Mouse (Mus musculus) inflammation-experienced regulatory T-cells, adult 6 months (primary cell): ENCODE data around the gene Rab11a. TPM values are rescaled to one million over a fixed set of nuclear protein-coding genes. Genes with fewer than 3 reads are reported as not detected.
A peak's percentile ranks its signal among the peaks of the same experiment; 100 is the strongest.
"Not testable (repeated sequence)": the region's sequence is repeated elsewhere in the genome, so short reads cannot be mapped to it uniquely, and the experiment has no call there.

Experiments
- ATAC-seq: one replicate; pipeline ENCODE4 v1.8.0; 2017
- polyA plus RNA-seq, 3 experiments: library from polyadenylated mRNA; unstranded; fragments of 100-300 nt; shearing (Covaris generic); gene quantifications; one replicate each; pipeline ENCODE4 v1.2.1; 2017

Gene Rab11a
- polyA plus RNA-seq, 3 experiments from 2014 or later: 214 to 310 (median 217) TPM

DNA sequence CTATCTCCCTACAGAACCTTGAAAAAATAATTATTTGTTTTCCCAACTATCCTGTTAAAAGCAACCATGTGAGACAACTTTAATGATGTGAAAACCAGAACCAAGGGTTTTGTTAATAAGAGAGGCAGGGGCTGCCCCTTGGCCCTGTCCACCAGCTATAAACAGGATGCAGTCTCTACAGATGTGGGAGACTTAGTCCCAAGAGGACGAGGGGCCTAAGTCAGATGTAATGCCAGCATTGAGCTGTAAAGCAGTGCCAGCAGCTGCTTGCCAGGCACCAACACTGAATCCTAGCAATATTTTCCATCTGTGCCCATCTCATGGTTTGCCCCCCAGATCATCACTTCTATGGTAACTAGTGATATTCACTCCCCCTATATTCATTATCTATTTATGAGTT is 4.9 kb upstream of the Rab11a start:
- ATAC-seq: no peak

DNA sequence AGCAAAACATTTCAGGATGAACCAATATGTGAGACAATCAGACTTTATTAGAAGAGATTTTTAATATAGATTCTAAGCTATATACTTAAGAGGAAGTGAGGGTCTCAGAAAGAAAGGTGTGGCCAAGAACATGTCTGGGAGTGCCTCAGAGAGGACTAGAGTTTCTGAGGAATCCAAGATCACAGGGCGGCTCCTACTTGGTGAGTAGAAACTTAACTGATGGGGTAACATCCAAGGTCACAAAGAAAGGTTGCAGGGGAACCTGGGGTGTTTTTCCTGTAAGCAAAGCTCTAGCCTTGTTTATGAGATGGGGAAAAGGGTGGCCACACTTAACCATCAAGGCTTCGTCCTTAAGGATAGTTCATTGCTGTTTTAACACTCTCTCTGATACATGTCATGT is 1.4 kb upstream of the Rab11a start:
- no peak for ATAC-seq

DNA sequence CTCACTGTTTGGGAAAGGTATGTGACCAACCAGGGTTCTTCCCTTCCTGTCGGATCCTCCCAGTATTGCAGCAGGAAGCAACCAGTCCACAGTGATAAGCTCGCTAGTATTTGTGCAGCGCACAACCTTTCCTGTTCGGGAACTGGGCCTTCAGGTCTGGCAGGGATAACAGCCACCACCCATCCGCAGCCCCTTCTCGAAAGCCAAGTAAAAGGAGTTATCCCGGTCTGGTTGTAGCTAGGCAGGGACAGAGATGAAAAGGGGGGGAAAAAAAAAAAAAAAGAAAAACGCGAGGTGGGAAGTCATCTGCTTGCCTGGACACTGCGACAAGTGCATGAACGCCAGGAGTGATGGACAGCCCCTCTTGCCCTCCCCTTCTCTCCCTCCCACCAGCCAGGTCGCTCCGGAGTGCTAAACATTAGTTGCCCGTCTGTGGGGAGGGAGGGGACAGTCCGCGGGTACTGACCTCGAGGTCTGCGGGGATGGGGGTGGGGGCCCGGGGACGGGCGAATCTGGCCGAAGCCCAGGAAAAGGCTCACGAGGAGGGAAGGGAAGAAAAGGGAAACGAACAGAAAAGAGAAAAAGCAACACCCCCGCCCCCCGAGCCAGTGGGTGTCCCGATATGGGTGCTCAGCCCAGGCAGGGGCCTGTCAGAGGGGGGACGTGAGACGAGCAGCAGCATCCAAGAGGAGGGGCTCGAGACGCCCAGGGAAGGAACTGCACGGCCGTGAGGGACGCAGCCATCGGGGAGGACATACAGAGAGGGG is 736 bp downstream of the Rab11a start:
- peak; percentile 23 for ATAC-seq

DNA sequence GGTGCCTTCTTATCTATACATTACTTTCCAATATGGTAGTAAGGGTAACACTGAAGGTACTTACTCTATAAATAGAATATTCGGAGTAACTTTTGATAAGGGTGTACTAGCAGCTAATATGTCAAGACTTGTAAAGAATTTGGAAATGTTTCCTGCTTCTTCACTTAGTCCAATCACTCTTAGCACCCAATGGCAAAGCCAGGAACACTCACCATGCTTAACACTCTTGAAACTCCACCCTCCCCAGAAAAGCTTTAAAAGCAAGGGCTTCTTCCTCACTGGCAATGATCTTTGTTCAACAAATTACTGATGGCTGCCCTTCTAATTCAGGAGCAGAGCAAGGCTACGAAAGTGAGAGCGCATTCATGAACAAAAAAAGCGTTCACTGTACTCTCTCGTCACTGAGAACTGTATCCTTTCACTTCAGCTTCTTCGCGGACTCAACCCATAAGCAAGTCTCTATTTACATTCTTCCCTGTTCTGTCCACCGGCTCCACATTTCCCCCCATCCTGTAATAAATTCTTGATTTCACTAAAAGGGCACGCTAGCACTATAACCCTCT is 1.4 kb downstream of the Rab11a start:
- no peak for ATAC-seq

DNA sequence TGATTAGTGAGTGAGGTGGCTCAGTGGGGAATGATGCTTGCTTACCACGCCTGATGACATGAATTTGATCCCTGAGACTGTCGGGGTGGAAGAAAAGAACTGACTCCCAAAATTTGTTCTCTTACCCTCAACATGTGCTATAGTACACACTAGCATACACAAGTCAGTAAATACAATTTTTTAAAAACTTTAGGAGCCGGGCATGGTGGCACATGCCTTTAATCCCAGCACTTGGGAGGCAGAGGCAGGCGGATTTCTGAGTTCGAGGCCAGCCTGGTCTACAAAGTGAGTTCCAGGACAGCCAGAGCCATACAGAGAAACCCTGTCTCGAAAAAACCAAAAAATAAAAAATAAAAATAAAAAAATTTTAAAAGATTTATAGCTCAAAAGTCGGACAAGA is 2.6 kb downstream of the Rab11a start:
- not testable (repeated sequence) for ATAC-seq

DNA sequence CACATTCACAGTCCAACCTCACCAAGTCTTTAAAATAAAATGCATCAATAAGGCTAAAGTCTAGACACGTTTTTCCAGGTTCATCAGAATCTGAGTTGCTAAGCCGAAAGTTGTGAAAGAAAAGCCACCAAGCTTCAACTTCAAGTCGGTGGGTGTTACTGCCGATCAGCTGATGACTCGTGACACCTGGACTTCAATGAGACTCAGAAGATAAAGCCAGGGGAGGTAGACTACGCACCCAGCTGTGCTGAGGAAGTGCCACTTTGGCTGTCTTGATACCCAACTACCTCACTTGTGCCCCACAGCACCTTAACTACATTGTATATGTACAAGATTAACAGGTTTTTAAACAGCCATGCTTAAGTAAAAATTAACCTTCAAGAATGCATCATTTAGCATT is 3.4 kb downstream of the Rab11a start:
- ATAC-seq: no peak

DNA sequence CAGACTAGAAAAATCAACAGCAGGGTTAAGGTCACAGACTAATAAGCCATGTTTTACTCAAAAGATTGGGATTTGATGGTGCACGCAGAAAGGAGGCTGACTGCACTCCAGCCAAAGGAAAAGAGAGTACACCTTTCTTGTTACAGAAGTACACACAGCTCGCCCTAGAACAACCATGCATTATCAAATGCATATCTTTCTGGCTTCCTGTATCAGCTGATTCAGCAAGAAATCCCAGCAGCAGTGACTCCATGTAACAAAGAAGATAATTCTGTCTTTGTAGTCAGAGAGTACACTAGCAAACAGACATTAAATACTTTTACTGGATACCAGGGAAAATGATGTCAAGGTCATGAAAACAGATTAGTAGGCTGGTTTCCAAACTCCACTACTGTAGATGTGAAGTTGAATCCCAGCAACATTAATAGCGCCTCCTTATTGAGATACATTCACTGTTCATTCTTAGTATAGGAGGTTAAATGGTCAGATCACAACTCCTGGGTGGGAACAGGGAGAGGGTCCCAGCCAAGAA is 6.5 kb downstream of the Rab11a start:
- ATAC-seq: no peak

GRCm38 (mm10) chr9:64726454-64726853 is 11.1 kb downstream of the Rab11a start:
- ATAC-seq: no peak

DNA sequence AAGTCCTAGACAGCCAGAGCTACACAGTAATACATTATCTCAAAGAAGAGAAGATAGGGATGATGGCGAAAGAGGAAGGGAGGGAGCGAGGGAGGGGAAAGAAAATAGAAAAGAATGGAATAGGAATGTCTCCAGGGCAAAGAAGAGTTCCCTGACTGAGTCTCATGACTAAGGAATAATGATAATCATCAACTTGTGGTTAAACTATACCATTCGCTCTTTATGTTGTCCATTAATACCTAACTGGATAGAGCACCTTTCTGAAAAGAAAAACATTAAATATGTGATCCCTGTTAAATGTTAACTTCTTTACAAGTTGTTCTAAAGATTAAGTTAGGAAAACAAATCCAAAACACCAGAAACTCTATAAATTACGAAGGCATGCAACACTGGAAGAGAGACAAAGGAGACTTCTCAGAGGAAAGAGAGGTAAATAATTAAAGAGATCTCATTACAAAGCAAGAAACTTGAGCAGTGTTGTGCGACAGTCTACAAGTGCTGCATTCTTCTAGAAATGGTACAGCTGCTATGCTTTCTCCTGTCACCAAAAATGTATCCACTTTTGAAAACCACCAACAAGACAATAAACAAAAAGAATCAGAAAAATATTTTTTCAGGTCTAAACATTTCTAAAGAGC is 17.9 kb downstream of the Rab11a start:
- no peak for ATAC-seq

DNA sequence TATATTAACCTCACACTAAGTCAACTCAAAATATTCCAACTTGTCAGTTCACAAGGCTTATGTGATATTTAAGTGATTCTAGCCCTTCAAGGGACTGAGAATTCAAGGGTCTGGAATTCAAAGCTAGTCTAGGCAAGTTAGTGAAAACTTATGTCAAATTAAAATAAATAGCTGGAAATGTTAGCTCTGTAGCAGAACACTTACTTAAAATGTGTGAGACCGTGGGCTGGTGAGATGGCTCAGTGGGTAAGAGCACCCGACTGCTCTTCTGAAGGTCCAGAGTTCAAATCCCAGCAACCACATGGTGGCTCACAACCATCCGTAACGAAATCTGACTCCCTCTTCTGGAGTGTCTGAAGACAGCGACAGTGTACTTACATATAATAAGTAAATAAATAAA is 27.3 kb downstream of the Rab11a start:
- ATAC-seq: not testable (repeated sequence)

DNA sequence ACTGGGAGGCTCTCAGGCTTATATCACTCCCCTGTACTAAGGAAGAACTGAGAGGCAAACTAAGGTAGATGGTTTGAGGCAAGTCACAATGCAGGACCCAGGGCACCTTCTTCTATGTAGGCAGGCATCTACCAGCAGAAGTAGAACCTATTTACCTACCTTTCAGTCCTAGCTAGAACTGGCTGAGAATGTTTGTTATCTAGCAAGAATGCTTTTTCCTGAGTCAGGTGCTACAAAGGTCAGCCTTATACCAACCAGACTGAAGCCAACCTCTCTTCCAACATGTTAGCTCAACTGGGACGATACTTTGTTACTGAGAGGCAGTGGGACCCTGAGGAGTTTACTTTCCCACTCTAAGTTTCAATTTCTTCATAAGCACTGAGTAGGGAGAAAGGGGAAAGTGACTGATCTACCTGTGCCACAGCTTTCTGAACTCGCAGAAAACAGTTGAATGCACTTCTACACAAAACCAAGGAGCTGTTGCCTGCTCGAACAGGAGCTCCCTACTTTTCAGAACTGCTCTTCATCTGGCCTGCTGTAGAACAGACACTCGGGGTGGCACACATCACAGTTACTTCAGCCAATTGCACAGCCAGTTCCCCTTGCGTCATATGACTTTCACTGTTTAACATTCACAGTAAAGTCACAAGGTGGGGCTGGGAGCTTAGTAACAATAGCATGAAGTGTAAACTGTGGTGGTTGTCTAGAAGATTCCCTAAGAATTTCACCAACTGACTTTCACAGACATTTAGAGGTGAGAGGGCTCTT is 33.3 kb downstream of the Rab11a start:
- ATAC-seq: no peak

GRCm38 (mm10) chr9:64703420-64703965 is 34.1 kb downstream of the Rab11a start:
- no peak for ATAC-seq

DNA sequence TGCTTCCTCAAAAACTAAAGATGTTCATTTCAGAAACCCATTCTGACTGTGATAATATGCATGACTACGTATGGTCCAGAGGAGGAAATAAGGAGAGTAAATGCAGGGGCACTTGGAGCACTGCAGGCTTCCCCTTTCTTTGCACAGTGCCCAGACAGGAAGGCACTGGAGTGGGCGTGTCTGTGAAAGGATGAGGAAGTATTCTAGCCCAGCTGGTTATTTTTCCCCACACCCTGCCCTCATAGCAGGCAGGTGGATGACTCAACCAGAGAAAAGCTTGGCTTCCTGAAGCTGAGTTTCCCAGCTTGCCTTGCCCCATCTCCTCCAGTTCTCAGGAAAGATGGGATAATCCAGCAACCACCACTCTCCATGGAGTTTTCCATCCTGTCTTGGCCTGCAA is 34.6 kb downstream of the Rab11a start:
- peak; percentile 48 for ATAC-seq

DNA sequence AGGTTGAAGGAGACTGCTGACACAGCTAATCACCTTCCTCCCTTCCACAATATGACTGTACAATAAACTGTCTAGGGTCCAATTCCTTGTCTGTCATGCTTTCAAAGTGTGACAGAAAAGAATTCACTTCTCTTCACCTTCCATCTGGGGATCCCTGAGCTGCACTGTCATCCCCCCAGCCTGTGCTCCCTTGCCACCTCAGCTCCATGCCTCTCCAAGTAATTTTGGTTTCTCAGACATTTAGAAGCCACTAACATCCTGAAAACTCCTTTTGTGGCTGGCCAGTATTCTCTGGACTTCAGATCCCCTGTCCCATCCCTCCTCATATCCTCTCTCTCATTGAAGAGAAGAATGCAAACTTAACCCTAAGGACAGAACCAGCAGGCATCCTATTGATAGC is 35.2 kb downstream of the Rab11a start:
- ATAC-seq: no peak

DNA sequence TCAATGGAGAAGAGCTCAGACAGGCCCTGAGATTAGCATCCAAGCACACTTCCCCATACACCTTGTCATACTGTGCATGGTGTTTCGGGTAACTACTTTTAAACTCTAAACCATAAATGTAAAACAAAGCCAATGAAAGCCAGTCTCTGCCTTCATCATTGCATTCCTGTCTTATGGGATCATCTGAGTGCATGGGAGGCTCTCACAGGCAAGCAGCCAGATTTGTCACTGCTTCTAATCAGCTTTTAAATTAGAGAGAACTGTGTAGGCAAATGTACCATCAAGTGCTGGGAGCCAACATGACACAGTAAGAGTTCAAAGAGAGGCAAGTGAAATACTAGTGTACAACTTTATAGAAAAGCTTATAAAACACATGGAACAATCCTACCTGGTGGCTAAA is 35.9 kb downstream of the Rab11a start:
- no peak for ATAC-seq

DNA sequence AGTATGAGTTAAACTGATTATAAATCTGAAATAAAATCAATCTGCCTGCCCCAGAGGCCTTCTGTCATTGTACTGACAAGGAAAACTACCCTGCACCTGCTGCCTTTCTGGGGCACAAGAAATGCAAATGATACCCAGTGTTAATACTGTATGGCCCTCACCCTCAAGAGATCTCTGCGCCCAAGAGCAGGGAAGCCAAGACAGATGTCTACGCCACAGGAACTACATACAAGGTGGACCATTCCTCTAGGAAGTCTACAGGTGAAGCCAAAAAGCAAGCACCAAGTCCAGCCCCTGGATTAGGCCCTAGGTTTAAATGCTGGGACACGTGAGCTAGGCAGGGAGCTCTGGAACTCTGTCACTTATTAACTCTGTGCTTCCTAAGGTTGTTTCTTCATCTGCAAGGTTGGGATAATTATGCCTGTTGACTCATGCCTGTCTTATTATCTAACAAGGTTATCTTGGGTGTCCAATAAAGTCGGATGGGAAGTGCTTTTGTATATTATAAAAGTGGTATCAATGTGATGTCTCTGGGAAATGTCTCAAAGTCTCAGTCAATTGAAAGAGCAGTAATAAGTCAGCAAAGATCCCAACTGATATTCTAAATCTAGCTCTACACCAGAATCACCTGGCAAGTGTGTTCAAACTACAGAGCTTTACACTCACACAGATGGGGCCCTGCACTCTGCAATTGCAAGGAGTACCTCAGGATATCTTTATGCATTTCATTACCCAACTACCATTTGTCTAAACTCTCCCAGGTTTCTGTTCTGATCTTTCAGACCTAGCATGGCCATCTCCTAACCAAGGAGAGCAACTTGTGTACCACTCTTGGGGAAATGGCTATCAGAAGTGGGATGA is 36.9 kb downstream of the Rab11a start:
- ATAC-seq: no peak

DNA sequence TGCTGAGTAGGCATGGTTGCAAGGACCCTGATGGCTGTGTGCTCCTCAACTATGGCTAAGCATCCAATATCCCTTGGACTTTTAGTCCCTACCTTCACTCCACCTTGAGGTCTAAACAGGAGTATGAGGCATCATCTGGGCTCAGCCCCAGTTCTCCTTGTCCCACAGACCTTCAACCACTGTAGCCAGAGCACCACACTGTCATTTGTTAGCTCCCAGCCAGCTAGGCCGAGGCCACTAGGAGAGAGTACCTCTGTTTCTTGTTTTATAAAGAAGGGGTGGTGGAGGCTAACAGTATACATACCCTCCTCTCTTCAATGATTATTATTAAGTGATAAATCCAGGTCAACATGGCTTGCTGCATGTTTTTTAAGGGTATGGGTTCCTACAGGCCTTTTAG is 39.0 kb downstream of the Rab11a start:
- ATAC-seq: no peak

DNA sequence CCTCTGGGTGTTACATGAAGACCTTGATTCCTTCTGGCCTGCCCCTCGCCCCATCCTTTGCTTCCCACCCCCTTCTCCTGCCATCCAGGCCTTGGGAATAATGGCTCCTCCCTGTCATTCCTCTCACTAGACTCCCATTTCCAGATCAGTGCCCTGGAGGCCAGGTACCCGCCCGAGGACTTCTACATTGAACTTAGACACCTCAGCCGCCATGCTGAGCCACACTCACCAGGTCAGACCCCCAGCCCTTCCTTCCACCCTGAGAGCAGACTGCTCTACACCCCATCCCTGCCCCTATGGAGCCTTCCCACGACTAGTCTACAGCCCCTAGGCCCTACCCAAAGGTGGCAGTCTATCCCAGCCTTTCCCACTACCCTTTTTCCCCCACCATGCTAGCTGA is 39.9 kb downstream of the Rab11a start:
- no peak for ATAC-seq

- ATAC-seq: no peak
Observed at GRCm38 (mm10) chr9:64697006-64697405, 40.6 kb downstream of the Rab11a start.

- ATAC-seq: no peak
Observed at GRCm38 (mm10) chr9:64696404-64696803, 41.2 kb downstream of the Rab11a start.

GRCm38 (mm10) chr9:64695266-64695665 is 42.3 kb downstream of the Rab11a start:
- no peak for ATAC-seq

GRCm38 (mm10) chr9:64693094-64693493 is 44.5 kb downstream of the Rab11a start:
- no peak for ATAC-seq
